Mouse (Mus musculus): Measurements from ENCODE around the gene Gm14862. TPM values are rescaled to one million over a fixed set of nuclear protein-coding genes. Genes with fewer than 3 reads are reported as not detected.

Gene Gm14862
- polyA plus RNA-seq (2015; fragmentation: Illumina TruSeq; extraction: RNeasy Lipid Tissue Mini Kit (QIAGEN cat#74804); ENCODE audit: low read depth, low replicate concordance): not detected

DNA sequence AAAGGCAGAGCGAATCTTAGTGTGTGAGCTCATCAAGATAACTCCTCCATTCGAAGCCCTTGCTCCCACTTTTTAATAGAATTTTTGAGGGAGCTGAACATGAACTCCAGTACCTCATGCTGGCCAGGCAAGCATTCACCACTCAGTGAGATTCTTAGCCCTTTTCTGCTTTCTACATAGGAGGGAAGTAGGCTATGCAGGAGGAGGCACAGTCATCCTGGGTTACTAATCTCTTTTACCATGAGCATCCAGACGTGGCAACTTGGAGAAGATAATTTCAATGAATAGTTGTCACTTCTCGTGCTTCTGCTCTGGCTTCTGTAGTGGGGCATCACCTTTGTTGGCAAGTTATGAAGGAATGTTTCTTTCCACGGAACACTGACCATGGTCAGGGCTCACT, at the start of gene Gm14862:
Gene Gm14862 (minus strand): TSS at position 134 of the 400 bp plus-strand sequence.

DNA sequence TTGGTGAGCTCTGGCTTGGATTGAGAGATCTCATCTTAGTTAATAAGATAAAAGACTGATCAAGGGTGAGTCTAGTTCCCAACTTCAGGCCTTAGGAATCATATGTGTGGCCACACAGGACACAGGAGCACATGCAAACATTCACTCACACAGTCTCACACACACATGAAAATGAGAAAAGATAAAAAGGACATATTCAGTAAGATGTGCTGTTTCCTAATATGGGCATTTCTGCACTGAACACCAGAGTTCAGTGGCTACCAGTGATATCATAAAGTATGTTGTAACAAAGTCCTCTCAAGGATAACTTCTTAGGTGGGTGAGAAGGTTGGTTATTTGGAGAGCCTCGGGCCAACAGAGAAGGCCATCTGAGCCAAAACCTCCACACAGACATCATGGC, 26.8 kb upstream of the Gm14862 start, which contains the start of gene H2al1m:
Gene H2al1m (plus strand): TSS at position 301 of the 400 bp plus-strand sequence.

GRCm38 (mm10) chrX:9272460-9273361, 16.0 kb upstream of the Gm14862 start, which contains the start of gene Xk:
TSS of gene Xk (plus strand) at chrX:9272756.

Other genes with a start within 250 kb of the Gm14862 start
- gene Fthl17e, start 223.4 kb downstream of the Gm14862 start, polyA plus RNA-seq (2015; fragmentation: Illumina TruSeq; extraction: RNeasy Lipid Tissue Mini Kit (QIAGEN cat#74804); ENCODE audit: low read depth, low replicate concordance): not detected
- gene Fthl17f, start 193.9 kb downstream of the Gm14862 start, polyA plus RNA-seq (2015; fragmentation: Illumina TruSeq; extraction: RNeasy Lipid Tissue Mini Kit (QIAGEN cat#74804); ENCODE audit: low read depth, low replicate concordance): not detected
- gene 4930402K13Rik, start 152.3 kb downstream of the Gm14862 start, polyA plus RNA-seq (2015; fragmentation: Illumina TruSeq; extraction: RNeasy Lipid Tissue Mini Kit (QIAGEN cat#74804); ENCODE audit: low read depth, low replicate concordance): not detected
- 4.9 TPM for gene Lancl3, start 57.0 kb downstream of the Gm14862 start, polyA plus RNA-seq (2015; fragmentation: Illumina TruSeq; extraction: RNeasy Lipid Tissue Mini Kit (QIAGEN cat#74804); ENCODE audit: low read depth, low replicate concordance)
- 10.6 TPM for gene Xk, start 15.9 kb upstream of the Gm14862 start, polyA plus RNA-seq (2015; fragmentation: Illumina TruSeq; extraction: RNeasy Lipid Tissue Mini Kit (QIAGEN cat#74804); ENCODE audit: low read depth, low replicate concordance)
- not detected for gene H2al1m, start 26.9 kb upstream of the Gm14862 start, polyA plus RNA-seq (2015; fragmentation: Illumina TruSeq; extraction: RNeasy Lipid Tissue Mini Kit (QIAGEN cat#74804); ENCODE audit: low read depth, low replicate concordance)
- gene H2al1k, start 93.7 kb upstream of the Gm14862 start, polyA plus RNA-seq (2015; fragmentation: Illumina TruSeq; extraction: RNeasy Lipid Tissue Mini Kit (QIAGEN cat#74804); ENCODE audit: low read depth, low replicate concordance): not detected
- gene Cybb, start 230.9 kb upstream of the Gm14862 start, polyA plus RNA-seq (2015; fragmentation: Illumina TruSeq; extraction: RNeasy Lipid Tissue Mini Kit (QIAGEN cat#74804); ENCODE audit: low read depth, low replicate concordance): 0.24 TPM

Data from brain, adult 10 weeks (tissue).